Mouse (Mus musculus) activated CD4-positive, CD25-positive, alpha-beta regulatory T cell, adult 4 months (primary cell): Measurements from ENCODE around the gene St7. TPM values are rescaled to one million over a fixed set of nuclear protein-coding genes. Genes with fewer than 3 reads are reported as not detected.
"Not testable (repeated sequence)": the region's sequence is repeated elsewhere in the genome, so short reads cannot be mapped to it uniquely, and the experiment has no call there.

Experiments
- ATAC-seq: one replicate; pipeline ENCODE4 v1.8.0; 2017
- polyA plus RNA-seq, 2 experiments: library from polyadenylated mRNA; unstranded; fragments of 100-300 nt; shearing (Covaris generic); gene quantifications; one replicate each; pipeline ENCODE4 v1.2.1; 2017

St7 gene
- 1 to 10 TPM; 4.2 to 4.6 TPM for polyA plus RNA-seq

DNA sequence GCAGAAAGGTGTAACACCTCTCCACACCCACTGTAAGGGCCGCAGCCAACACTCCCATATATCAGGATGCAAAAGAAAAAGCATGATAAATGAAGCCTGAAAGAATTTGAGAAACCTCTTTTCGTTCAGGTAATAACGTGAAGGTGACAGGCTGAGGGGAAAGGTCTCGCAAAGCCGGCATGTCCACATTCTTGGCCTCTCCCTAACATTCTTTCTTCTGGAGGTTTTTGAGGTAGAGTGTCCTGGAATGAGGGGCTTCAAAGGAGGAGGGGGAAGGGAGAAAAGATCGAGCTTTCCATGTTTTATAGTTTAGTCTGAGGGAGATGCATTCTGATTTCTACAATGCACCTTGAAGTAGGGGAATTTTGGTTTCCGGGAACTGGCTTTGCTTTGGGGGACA lies at the start of gene St7:
Gene St7 (plus strand): TSS at position 287 of the 400 bp plus-strand sequence.
- no peak for ATAC-seq

DNA sequence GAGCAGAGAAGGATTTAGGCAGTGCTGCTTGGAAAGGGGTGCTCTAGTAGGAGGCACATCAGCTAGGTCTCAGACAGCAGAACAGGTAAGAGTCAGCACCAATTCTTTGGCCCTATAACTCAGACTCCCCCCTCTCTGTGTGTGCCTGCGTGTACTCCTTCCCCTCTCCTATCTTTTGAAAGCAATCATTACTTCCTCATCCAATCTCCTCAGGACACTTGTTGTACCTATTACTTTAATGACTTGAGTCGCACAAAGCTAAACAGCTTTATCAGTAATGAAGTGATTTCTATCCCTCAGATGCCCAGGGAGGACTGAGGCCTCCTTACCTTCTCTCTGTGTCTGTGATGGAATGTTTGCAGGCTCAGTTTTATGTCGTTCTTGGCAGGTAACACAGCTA lies 46.6 kb upstream of the St7 start:
- no peak for ATAC-seq

- peak; percentile 45 for ATAC-seq
Observed at GRCm38 (mm10) chr6:17652132-17652531, 40.6 kb upstream of the St7 start.

- no peak for ATAC-seq
Observed at GRCm38 (mm10) chr6:17655080-17655479, 37.7 kb upstream of the St7 start.

DNA sequence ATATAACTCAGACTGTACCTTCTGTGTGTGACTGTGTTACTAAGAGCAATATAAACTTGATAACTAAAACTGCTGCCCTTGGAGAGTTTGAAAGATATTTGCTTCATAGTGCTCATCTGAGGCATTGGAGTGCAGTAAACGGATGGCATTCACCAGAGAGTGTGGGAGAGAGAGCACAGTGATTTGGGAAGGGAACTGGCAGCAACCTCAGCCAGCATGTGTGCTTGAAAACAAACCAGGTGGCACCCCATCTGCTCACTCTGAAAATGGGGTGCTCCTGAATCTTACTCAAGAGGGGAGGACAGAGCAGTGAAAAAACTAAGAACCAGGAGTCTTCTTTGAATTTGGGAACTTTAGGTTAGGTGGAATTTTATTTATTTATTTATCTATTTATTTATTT lies 35.4 kb upstream of the St7 start:
- no peak for ATAC-seq

- no peak for ATAC-seq
Observed at GRCm38 (mm10) chr6:17665348-17665747, 27.4 kb upstream of the St7 start.

DNA sequence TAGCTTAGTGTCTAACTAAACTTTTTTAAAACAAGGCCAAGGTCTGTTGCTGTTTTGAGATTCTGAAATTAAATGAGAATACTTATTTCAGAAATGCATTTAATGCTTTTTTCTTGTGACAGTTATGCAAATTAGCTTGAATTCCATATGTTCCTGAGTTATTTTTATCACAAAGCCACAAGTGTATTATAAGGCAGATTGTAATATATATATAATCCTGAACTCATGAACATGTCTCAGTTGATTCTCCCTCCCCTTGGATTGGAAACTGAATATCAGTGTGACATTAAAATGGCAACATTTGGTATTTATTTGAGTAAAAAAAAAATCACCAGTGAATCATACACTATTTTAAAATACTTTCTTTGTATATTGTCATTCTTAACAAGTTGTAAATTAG lies 26.7 kb upstream of the St7 start:
- no peak for ATAC-seq

DNA sequence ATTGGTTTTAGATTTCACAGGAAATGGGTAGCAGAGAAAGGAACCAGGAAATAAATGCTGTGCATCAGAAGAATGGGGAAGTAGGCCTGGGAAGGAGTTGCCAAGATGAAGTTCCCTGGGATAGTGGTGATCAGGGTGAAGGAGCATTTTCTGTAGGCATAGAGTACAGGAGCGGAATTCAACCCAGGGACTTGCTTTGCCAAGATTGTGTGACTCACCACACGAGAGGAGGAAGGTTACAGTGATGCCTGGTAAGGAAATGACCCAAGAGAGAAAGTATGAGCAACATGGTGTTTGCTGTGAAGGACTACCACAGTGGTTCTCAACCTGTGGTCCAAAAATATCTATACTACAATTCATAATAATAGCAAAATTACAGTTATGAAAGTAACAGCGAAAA lies 24.9 kb upstream of the St7 start:
- no peak for ATAC-seq

DNA sequence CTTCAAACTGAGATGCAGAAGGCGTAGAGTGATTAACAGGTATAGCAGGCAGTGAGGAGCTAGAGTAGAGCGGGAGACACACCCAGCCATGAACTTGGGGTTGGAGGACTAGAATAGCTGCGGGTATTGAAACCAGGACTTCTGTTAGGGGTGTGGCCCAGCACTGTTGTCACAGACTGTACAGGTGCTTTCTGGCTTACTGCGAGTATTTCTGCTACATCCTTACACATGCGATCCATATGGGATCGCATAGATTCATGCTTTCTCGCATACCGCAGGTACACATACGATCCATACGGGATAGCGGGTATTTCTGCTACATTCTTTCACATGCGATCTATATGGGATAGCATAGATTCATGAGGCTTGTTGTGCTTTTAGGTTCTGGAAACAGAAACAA lies 24.4 kb upstream of the St7 start:
- no peak for ATAC-seq

- ATAC-seq, result no peak
Observed at GRCm38 (mm10) chr6:17669826-17670225, 22.9 kb upstream of the St7 start.

GRCm38 (mm10) chr6:17675019-17675756 lies 17.5 kb upstream of the St7 start:
- peak; percentile 89 for ATAC-seq

- no peak for ATAC-seq
Observed at GRCm38 (mm10) chr6:17677008-17677407, 15.7 kb upstream of the St7 start.

GRCm38 (mm10) chr6:17680266-17680925 lies 12.3 kb upstream of the St7 start:
- no peak for ATAC-seq

DNA sequence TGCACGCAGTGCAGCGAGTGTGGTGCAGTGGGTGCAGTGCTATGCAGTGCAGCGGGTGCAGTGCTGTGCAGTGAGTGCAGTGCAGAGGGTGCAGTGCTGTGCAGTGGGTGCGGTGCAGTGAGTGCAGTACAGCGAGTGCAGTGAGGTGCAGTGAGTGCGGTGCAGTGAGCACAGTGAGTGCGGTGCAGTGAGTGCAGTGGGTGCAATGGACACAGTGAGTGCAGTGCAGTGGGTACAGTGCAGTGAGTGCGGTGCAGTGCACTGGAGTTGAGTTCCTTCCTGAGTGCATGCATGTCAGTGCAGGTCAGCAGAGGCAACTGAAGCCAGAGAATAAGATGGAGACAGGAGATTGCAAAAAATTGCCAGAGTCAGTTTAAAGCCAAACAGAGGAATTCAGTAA lies 10.9 kb upstream of the St7 start:
- no peak for ATAC-seq

DNA sequence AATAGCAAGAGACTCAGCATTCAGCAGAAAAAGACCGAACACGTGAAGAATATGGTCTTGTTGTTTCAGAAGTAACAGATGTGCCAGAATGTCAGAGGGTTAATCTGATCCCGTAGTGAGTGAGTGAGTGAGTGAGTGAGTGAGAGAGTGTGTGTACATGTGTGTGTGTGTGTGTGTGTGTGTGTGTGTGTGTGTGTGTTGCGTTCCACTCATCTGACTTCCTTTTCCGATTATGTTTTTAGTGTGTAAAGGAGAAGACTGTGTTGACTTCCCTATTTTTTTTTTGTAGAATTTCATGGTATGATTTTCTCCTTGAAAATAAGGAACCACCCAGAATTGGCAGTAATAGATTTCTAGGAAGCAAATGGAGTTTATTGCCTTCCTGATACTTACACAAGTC lies 4.1 kb upstream of the St7 start:
- ATAC-seq, result no peak

- peak; percentile 70 for ATAC-seq
Observed at GRCm38 (mm10) chr6:17693726-17694549, 1.2 kb downstream of the St7 start.

GRCm38 (mm10) chr6:17694550-17694951 lies 1.8 kb downstream of the St7 start:
- peak; percentile 47 for ATAC-seq

DNA sequence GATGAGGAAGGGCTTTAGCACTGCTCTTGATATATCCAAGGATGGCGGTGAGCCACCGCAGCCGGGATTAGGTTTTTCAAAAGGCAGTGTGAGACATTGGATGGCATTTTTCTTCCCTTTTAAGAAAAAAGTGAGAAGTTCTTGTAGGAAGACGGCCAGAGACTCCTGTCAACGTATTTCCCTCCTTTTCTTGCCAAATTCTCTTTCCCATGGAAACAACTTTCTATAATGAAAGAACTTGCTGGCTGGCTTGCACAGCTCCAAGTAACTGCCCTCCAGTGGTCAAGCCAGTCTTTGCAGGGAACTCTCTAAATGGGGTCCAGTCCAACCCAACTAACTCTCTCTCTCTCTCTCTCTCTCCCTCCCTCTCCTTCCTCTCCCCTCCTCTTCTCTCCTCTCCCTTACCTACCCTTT lies 3.6 kb downstream of the St7 start:
- no peak for ATAC-seq

DNA sequence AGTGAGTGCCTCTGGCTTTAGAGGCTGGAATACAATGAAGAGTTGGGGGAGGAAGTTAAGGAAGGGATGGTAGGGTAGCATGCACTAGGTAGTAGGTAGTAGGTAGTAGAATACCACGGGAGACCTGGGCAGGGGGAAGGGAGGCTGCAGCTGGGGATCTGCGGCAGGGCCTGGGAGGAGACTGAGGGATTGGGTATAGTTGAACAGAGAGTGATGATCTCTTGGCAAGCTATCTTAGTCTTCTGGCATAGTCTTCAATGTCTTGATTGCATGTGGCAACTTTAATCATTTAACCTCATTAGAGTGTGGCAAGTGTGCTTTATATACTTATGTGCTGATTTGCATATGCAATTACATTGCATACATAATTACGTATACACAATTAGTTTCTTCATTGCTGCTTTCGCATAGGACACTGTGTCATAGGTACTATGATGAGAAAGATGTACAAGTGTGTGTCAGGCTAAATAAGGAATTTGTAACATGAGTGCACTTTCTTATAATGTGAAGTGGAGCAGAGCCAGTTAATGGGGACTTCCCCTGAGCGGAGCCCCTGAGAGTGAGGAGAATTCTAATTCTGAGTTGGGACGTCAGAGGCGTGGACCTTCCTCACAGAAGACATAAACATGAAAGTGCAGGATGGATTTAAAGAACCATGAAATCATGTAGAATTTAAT lies 8.3 kb downstream of the St7 start:
- no peak for ATAC-seq

DNA sequence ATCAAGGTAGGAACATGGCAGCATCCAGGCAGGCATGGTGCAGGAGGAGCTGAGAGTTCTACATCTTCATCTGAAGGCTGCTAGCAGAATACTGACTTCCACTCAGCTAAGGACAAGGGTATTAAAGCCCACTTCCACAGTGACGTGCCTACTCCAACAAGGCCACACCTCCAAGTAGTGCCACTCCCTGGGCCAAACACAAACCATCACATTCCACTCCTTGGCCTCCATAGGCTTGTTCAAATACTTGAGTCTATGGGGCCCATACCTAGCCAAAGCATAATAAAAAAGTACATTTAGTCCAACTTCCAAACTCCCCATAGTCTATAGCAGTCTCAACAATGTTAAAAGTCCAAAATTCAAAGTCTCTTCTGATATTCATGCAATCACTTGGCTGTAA lies 11.3 kb downstream of the St7 start:
- not testable (repeated sequence) for ATAC-seq

DNA sequence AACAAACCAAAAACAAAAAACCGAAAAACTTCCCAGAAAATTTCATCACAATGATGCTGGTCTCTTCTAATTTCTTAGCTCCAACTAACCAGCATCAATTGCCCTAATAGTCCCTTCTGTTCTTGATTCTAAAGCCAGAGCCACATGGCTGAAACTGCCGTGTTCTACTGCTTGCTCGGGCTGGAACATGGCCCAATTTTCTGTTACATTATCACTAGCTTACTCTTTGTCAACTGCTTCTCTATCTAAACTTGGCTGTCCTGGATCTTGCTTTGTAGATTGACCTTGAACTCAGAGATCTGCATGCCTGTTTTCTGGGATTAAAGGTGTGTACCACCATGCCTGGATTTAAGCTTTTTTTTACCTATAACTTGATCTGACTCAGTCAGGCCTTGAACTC lies 13.2 kb downstream of the St7 start:
- ATAC-seq, result no peak

DNA sequence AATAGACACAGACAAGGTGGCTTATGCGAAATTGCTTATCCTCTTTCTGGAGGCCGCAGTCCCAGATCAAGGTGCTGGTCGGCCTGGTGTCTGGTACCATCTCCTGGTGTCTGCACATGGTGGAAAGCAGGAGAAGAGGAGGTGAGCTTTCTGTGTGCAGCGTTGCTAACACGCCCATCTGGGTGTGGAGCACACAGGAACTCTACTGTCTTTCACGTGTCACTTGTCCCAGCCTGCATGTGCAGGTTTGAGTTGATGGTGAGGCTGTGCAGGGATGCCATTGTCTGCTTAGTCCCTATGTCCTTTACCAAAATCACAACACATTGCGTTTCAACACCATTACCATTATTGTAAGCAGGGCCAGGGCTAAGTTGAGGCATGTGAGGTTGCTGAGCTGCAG lies 26.2 kb downstream of the St7 start:
- ATAC-seq, result no peak

DNA sequence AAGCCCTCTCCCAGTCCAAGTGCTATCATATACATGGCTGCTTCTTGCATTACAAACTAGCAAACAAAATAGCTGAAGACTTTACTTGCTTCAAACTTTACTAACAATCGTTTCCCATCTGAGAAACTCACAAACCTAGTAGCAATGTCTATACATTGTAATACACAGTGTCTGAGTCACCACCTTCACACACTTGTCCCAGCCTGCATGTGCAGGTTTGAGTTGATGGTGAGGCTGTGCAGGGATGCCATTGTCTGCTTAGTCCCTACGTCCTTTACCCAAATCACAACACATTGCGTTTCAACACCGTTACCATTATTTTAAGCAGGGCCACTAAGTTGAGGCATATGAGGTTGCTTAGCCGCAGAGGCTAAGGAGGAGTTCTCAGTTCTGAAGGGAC lies 26.7 kb downstream of the St7 start:
- ATAC-seq, result no peak
